Mouse (Mus musculus): ENCODE measurements at regions not wholly inside any gene's neighbourhood (a gene's known extent, or its start where the extent isn't known, plus 50 kb on each side); places are given as distances from the start of the nearest gene placed in this dataset.

DNA sequence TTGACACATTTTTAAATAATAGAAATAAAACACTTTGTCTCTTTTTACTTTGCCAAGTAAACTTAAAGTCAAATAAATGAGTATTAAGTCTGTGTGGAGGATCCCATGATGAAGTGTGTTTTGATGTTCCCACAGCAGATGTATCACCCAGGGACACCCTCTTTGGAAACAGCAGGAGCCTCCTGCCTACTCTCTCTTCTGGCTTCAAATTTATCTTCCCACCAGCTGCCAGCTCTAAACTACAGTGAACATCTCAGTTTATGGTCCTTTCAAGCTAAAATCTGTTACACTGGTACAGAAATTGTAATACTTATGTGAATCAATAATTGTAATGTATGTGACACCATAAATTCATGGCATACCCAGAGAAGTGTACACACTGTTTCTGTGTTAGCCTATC, 171.1 kb upstream of the Meis2 start:
- ATAC-seq (replicated peaks; ENCODE audit: low FRiP score) (no peak), DNase-seq (ENCODE audit: low spot score) (no peak)
- Histone ChIP-seq H3K27me3 (replicated peaks; ENCODE audit: control insufficient read depth, insufficient read depth, low read length) (no peaks in the 10 kb centered on the region), H3K4me2 (no peak overlapping the region), H3K9me3 (ENCODE audit: control insufficient read depth, low read length) (no peaks in the 10 kb centered on the region), H3K27ac (ENCODE audit: low read depth, low read length) (no peak overlapping the region), H3K36me3 (ENCODE audit: control insufficient read depth, insufficient read depth, low read length) (no peaks in the 10 kb centered on the region), H3K9ac (ENCODE audit: low read depth, low read length) (no peak overlapping the region), H3K4me1 (replicated peaks; ENCODE audit: control insufficient read depth, insufficient read depth, low read length) (no peaks in the 10 kb centered on the region), H3K4me3 (ENCODE audit: low read depth, low read length) (no peak overlapping the region)

DNA sequence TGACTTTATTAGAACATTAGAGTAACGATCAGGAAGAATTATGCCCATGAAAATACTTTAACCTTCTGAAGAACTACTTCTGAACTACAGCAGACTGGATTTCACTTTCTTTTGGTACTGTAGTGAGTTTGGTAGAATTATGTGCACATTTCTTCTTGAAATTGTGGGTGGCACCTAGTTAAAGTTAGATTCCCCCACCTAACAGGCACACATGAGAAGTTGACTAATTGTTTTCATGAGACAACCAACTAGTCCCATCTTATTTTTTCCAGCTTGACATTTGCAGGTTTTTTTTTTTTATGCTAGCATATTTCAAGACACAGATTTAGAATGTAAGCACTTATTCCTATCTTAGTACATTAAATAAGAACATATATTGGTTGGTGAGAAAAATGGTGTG, 167.2 kb upstream of the Meis2 start:
- Histone ChIP-seq H3K36me3 (ENCODE audit: control insufficient read depth, insufficient read depth, low read length) (no peaks in the 10 kb centered on the region), H3K9me3 (ENCODE audit: control insufficient read depth, low read length) (no peaks in the 10 kb centered on the region), H3K4me1 (replicated peaks; ENCODE audit: control insufficient read depth, insufficient read depth, low read length) (no peaks in the 10 kb centered on the region), H3K4me3 (ENCODE audit: low read depth, low read length) (no peak overlapping the region), H3K4me2 (no peak overlapping the region), H3K27ac (ENCODE audit: low read depth, low read length) (no peak overlapping the region), H3K27me3 (replicated peaks; ENCODE audit: control insufficient read depth, insufficient read depth, low read length) (no peaks in the 10 kb centered on the region), H3K9ac (ENCODE audit: low read depth, low read length) (no peak overlapping the region)
- 84% methylated on average over 1 of the region's 1 CpGs for WGBS
- ATAC-seq (replicated peaks; ENCODE audit: low FRiP score) (no peak), DNase-seq (ENCODE audit: low spot score) (no peak)

- WGBS = 66% methylated on average over 7 of the region's 7 CpGs
- no peaks in the 10 kb centered on the region for H3K4me1 ChIP-seq (replicated peaks; ENCODE audit: control insufficient read depth, insufficient read depth, low read length)
- H3K36me3 ChIP-seq (ENCODE audit: control insufficient read depth, insufficient read depth, low read length) = no peaks in the 10 kb centered on the region
- no peak for ATAC-seq (replicated peaks; ENCODE audit: low FRiP score)
- no peak overlapping the region for H3K27ac ChIP-seq (ENCODE audit: low read depth, low read length)
- no peak for DNase-seq (ENCODE audit: low spot score)
- no peak overlapping the region for H3K4me3 ChIP-seq (ENCODE audit: low read depth, low read length)
- no peaks in the 10 kb centered on the region for H3K27me3 ChIP-seq (replicated peaks; ENCODE audit: control insufficient read depth, insufficient read depth, low read length)
- no peaks in the 10 kb centered on the region for H3K9me3 ChIP-seq (ENCODE audit: control insufficient read depth, low read length)
- no peak overlapping the region for H3K4me2 ChIP-seq
- H3K9ac ChIP-seq (ENCODE audit: low read depth, low read length) = no peak overlapping the region
Observed at GRCm38 (mm10) chr2:116216418-116216817, 150.8 kb upstream of the Meis2 start.

DNA sequence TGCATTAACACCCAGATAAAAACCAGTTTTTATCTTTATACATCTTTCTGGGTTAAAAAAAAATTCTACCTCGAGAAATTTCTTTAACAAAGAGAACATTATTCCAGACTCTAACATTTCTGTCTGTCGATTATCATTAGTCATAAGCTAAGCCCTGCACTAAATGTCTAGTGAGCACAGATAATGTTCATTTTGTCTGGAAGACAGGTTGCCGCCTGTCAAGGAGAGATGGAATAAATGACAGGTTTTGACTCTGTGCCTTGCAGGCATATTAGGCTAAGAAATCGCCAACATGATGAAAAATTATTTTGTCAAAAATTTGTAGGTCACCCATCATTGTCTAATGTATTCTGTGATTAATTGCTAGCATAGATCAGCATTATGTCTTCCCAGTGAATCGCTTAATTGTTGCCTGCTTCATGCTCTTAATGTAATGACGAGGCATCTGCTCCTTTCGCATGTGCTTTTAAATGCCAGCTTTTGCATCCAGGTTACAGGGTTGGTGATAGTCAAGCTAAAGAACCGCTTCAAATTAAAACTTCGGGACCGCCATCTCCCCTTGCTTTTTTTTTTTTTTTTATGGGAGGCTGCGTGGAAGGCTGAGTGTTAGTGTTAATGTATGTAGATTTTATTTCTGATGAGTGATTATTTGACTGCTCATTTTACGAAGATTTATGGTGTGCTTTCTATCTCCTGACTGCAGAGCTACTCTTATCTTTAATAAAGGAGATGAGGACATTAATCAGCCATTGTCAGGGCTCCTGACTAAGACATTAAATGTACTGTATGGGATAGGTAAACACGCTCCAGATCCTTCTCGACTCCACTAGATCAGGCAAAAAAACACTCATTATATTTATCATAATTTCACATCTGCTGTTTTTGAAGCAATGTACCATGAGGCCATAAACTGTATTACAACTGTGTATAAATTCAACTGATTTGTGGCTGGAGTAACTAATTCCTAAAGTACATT, 135.9 kb upstream of the Meis2 start:
- DNase-seq (ENCODE audit: low spot score) (no peak), ATAC-seq (replicated peaks; ENCODE audit: low FRiP score) (no peak)
- no peak overlapping the region for H3K9ac ChIP-seq (ENCODE audit: low read depth, low read length)
- no peak overlapping the region for H3K4me2 ChIP-seq
- H3K4me1 ChIP-seq (replicated peaks; ENCODE audit: control insufficient read depth, insufficient read depth, low read length) = no peaks in the 10 kb centered on the region
- no peak overlapping the region for H3K27ac ChIP-seq (ENCODE audit: low read depth, low read length)
- H3K4me3 ChIP-seq (ENCODE audit: low read depth, low read length) = no peak overlapping the region
- H3K27me3 ChIP-seq (replicated peaks; ENCODE audit: control insufficient read depth, insufficient read depth, low read length) = no peaks in the 10 kb centered on the region
- H3K9me3 ChIP-seq (ENCODE audit: control insufficient read depth, low read length) = no peaks in the 10 kb centered on the region
- H3K36me3 ChIP-seq (ENCODE audit: control insufficient read depth, insufficient read depth, low read length) = no peaks in the 10 kb centered on the region
- 66% methylated on average over 14 of the region's 14 CpGs for WGBS

DNA sequence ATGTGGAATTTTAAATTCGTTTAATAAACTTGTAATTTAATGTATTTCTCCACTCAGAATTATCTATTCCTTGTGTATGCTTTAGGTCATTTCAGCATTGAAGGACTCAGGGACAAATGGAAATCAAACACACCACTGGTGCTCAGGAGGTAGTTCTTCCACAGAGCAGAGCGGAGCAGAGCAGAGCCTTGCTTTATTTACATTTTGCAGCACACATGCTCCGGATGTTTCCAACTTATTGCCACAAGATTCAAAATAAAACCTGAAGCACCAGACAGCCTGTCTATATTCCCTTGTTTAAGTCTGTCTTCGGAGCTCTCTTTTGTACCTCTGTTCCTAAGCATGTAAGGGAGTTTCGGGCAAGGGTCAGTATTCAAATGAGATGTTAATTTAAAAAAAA, 135.2 kb upstream of the Meis2 start:
- 68% methylated on average over 5 of the region's 5 CpGs for WGBS
- H3K27me3 ChIP-seq (replicated peaks; ENCODE audit: control insufficient read depth, insufficient read depth, low read length) = no peaks in the 10 kb centered on the region
- H3K4me3 ChIP-seq (ENCODE audit: low read depth, low read length) = no peak overlapping the region
- ATAC-seq (replicated peaks; ENCODE audit: low FRiP score) (no peak), DNase-seq (ENCODE audit: low spot score) (no peak)
- no peak overlapping the region for H3K4me2 ChIP-seq
- no peaks in the 10 kb centered on the region for H3K4me1 ChIP-seq (replicated peaks; ENCODE audit: control insufficient read depth, insufficient read depth, low read length)
- no peaks in the 10 kb centered on the region for H3K36me3 ChIP-seq (ENCODE audit: control insufficient read depth, insufficient read depth, low read length)
- H3K9ac ChIP-seq (ENCODE audit: low read depth, low read length) = no peak overlapping the region
- H3K27ac ChIP-seq (ENCODE audit: low read depth, low read length) = no peak overlapping the region
- no peaks in the 10 kb centered on the region for H3K9me3 ChIP-seq (ENCODE audit: control insufficient read depth, low read length)

DNA sequence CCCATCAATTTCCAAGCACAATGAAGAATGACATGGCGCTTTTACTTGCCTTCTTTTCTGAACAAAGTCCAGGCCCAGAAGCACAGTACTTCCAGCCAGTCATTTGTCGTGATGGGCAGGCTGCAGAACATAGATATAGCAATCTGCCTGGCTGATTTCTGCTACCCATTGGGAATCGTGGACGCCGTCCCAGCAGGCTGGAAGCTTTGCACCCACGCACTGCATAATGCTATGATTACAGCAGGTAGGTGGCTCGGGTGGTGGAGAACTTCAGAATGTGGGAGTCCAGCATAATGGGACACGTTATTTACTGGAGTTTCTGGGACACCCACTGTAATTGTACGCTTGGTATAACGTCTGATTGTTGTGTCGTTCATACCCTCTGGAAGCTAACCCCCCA, 116.2 kb upstream of the Meis2 start:
- 84% methylated on average over 11 of the region's 11 CpGs for WGBS
- Histone ChIP-seq H3K4me3 (ENCODE audit: low read depth, low read length) (no peak overlapping the region), H3K9ac (ENCODE audit: low read depth, low read length) (no peak overlapping the region), H3K36me3 (ENCODE audit: control insufficient read depth, insufficient read depth, low read length) (no peaks in the 10 kb centered on the region), H3K27ac (ENCODE audit: low read depth, low read length) (no peak overlapping the region), H3K9me3 (ENCODE audit: control insufficient read depth, low read length) (no peaks in the 10 kb centered on the region), H3K27me3 (replicated peaks; ENCODE audit: control insufficient read depth, insufficient read depth, low read length) (no peaks in the 10 kb centered on the region), H3K4me1 (replicated peaks; ENCODE audit: control insufficient read depth, insufficient read depth, low read length) (no peaks in the 10 kb centered on the region), H3K4me2 (no peak overlapping the region)
- ATAC-seq (replicated peaks; ENCODE audit: low FRiP score) (no peak), DNase-seq (ENCODE audit: low spot score) (no peak)

DNA sequence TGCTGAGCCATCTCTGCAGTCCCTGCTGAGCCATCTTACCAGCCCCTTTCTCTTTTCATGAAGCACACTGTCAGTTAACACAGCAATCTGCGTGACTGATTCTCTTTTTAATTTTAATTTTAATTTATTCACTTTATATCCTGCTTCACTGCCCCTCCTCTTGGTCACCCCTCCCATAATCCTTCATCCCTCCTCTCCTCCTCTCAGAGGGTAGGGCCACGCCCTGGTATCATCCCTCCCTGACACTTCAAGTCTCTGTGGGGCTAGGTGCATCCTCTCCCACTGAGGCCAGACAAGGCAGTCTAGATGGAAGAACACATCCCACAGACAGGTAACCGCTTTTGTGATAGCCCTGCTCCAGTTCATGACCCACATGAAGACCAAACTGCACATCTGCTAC, 111.5 kb upstream of the Meis2 start:
- ATAC-seq (replicated peaks; ENCODE audit: low FRiP score) = no peak
- no peaks in the 10 kb centered on the region for H3K4me1 ChIP-seq (replicated peaks; ENCODE audit: control insufficient read depth, insufficient read depth, low read length)
- H3K27ac ChIP-seq (ENCODE audit: low read depth, low read length) = no peak overlapping the region
- H3K9me3 ChIP-seq (ENCODE audit: control insufficient read depth, low read length) = no peaks in the 10 kb centered on the region
- no peaks in the 10 kb centered on the region for H3K27me3 ChIP-seq (replicated peaks; ENCODE audit: control insufficient read depth, insufficient read depth, low read length)
- no peak overlapping the region for H3K9ac ChIP-seq (ENCODE audit: low read depth, low read length)
- DNase-seq (ENCODE audit: low spot score) = no peak
- no peak overlapping the region for H3K4me2 ChIP-seq
- no peaks in the 10 kb centered on the region for H3K36me3 ChIP-seq (ENCODE audit: control insufficient read depth, insufficient read depth, low read length)
- H3K4me3 ChIP-seq (ENCODE audit: low read depth, low read length) = no peak overlapping the region
- 73% methylated on average over 3 of the region's 3 CpGs for WGBS

- no peak overlapping the region for H3K4me2 ChIP-seq
- no peaks in the 10 kb centered on the region for H3K27me3 ChIP-seq (replicated peaks; ENCODE audit: control insufficient read depth, insufficient read depth, low read length)
- DNase-seq (ENCODE audit: low spot score) = no peak
- 87% methylated on average over 16 of the region's 16 CpGs for WGBS
- no peaks in the 10 kb centered on the region for H3K4me1 ChIP-seq (replicated peaks; ENCODE audit: control insufficient read depth, insufficient read depth, low read length)
- H3K9me3 ChIP-seq (ENCODE audit: control insufficient read depth, low read length) = no peaks in the 10 kb centered on the region
- no peaks in the 10 kb centered on the region for H3K36me3 ChIP-seq (ENCODE audit: control insufficient read depth, insufficient read depth, low read length)
- peak; percentile 36; the same call in 1 of the 2 replicates for ATAC-seq (replicated peaks; ENCODE audit: low FRiP score)
- no peak overlapping the region for H3K4me3 ChIP-seq (ENCODE audit: low read depth, low read length)
- H3K9ac ChIP-seq (ENCODE audit: low read depth, low read length) = no peak overlapping the region
- no peak overlapping the region for H3K27ac ChIP-seq (ENCODE audit: low read depth, low read length)
Observed at GRCm38 (mm10) chr2:116165871-116166770, 100.5 kb upstream of the Meis2 start.
